Mouse (Mus musculus) thymus, adult 2 months (tissue): ENCODE measurements at regions not wholly inside any gene's neighbourhood (a gene's known extent, or its start where the extent isn't known, plus 50 kb on each side); places are given as distances from the start of the nearest gene placed in this dataset.

Source experiments
- CTCF ChIP-seq: fragments of 200-500 bp; IDR thresholded peaks from 2 replicates; pipeline ENCODE4 v1.5.1; 2012; ENCODE audit warnings: mild to moderate bottlenecking, control low read depth, low read length, moderate library complexity, borderline replicate concordance; ENCODE audit not compliant: control insufficient read depth, poor library complexity, insufficient read depth; ENCODE audit errors: extremely low read depth
- POLR2A ChIP-seq: fragments of 200-500 bp; IDR thresholded peaks from 2 replicates; pipeline ENCODE4 v1.6.1; 2012; ENCODE audit warnings: mild to moderate bottlenecking, low read length, control low read depth, moderate library complexity; ENCODE audit not compliant: control insufficient read depth, poor library complexity, insufficient read depth; ENCODE audit errors: extremely low read depth

- TF ChIP-seq CTCF (no peak), POLR2A (no peak)
Observed at GRCm38 (mm10) chr1:124706246-124706645, 660.9 kb upstream of the Dpp10 start.
